Mouse (Mus musculus) kidney, adult 2 months (tissue): ENCODE measurements around the gene Nsun2. TPM values are rescaled to one million over a fixed set of nuclear protein-coding genes. Genes with fewer than 3 reads are reported as not detected.

Experiments used
- DNase-seq: peaks from one replicate; pipeline ENCODE4 v3.0.0; 2021
- H3K27ac ChIP-seq: fragments of 200-500 bp; 2 replicates; pipeline ENCODE4 v1.5.1; 2012; ENCODE audit warnings: low read depth, low read length, control low read depth, inconsistent platforms; ENCODE audit not compliant: insufficient read depth
- H3K27me3 ChIP-seq: fragments of 200-500 bp; replicated peaks from 2 replicates; pipeline ENCODE4 v1.6.1; 2012; ENCODE audit warnings: mild to moderate bottlenecking, moderate library complexity, low read length, inconsistent platforms; ENCODE audit not compliant: control insufficient read depth, insufficient read depth
- H3K36me3 ChIP-seq: fragments of 200-500 bp; 2 replicates; pipeline ENCODE4 v1.6.1; 2012; ENCODE audit warnings: mild to moderate bottlenecking, moderate library complexity, low read length, inconsistent platforms; ENCODE audit not compliant: control insufficient read depth, insufficient read depth
- H3K4me1 ChIP-seq: fragments of 200-500 bp; 2 replicates; pipeline ENCODE4 v1.6.1; 2011; ENCODE audit warnings: low read length; ENCODE audit not compliant: control insufficient read depth, insufficient read depth
- H3K4me3 ChIP-seq: fragments of 200-500 bp; 2 replicates; pipeline ENCODE4 v1.5.1; 2011; ENCODE audit warnings: mild to moderate bottlenecking, low read depth, low read length, control low read depth; ENCODE audit not compliant: insufficient read depth
- CTCF ChIP-seq: fragments of 200-500 bp; conservative IDR thresholded peaks from 2 replicates; pipeline ENCODE4 v1.5.1; 2011; ENCODE audit warnings: low read depth, mild to moderate bottlenecking, control low read depth, low read length, moderate library complexity, mixed read lengths; ENCODE audit not compliant: insufficient read depth, insufficient read length
- POLR2A ChIP-seq: fragments of 200-500 bp; IDR thresholded peaks from one replicate; pipeline ENCODE4 v1.6.1; 2011; ENCODE audit warnings: low read depth, low read length, control low read depth
- WGBS: fragments of 180-500 bp; shearing (Covaris S2); methylation state at CpG from one replicate; pipeline ENCODE4 v1.1.7; 2018; 5-methylcytosine and 5-hydroxymethylcytosine counted together
- polyA plus RNA-seq: library from polyadenylated mRNA; depleted of rRNA; stranded (reverse); fragments of >200 nt; gene quantifications from 2 replicates; pipeline ENCODE4 v1.2.3, GENCODE M21; 2012

Gene Nsun2
- polyA plus RNA-seq, 1 experiment = 47.9 TPM

DNA sequence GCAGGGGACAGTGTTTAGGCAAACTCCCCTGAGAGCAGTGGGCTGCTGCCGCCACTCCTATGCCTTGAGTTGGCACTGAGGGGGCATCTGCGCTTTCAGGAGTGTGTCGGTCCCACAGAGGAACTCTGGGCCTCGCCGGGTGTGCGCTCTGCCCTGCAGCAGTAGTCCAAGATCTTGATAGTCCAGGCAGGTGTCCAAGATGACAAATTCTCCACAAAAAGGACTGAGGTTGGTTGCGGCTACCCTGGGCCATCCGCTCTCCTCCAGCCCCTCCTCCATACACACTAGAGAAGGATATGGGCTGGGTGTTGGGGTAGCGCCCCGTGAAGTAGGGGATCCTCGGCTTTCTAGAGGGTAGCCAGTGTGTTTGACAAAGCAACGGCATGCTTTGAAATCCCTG is 10.0 kb downstream of the Nsun2 start:
- Histone ChIP-seq H3K36me3 (no peaks in the 10 kb centered on the region), H3K27ac (no peak overlapping the region), H3K27me3 (no peaks in the 10 kb centered on the region), H3K4me3 (no peak overlapping the region), H3K4me1 (no peaks in the 10 kb centered on the region)
- TF ChIP-seq POLR2A = no peak
- TF ChIP-seq CTCF = no peak
- 60% methylated on average over 12 of the region's 12 CpGs for WGBS
- no peak for DNase-seq

DNA sequence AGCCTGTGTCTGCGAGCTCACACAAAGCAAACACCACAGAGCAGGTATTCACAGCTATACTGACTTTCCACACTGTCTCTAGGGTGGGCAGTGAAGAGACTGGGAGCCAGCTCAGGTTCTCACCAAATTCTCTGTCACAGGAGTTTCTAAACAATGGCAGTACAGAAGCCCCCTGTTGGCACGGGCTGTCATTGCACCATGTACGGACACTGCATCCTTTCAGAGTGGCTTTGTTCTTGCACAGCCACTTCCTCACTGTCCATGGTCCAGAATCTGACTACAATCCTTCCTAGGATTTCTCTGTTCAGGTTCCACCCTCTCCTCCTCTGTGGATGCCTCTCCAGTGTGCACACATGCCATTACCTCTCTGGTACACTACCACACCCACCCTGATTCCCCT is 11.5 kb downstream of the Nsun2 start:
- H3K36me3 ChIP-seq = no peaks in the 10 kb centered on the region
- 38% methylated on average over 3 of the region's 3 CpGs for WGBS
- TF ChIP-seq POLR2A = no peak
- TF ChIP-seq CTCF = peak; percentile 61
- H3K4me1 ChIP-seq = no peaks in the 10 kb centered on the region
- H3K27ac ChIP-seq = no peak overlapping the region
- H3K27me3 ChIP-seq = no peaks in the 10 kb centered on the region
- no peak overlapping the region for H3K4me3 ChIP-seq
- peak; percentile 57 for DNase-seq

DNA sequence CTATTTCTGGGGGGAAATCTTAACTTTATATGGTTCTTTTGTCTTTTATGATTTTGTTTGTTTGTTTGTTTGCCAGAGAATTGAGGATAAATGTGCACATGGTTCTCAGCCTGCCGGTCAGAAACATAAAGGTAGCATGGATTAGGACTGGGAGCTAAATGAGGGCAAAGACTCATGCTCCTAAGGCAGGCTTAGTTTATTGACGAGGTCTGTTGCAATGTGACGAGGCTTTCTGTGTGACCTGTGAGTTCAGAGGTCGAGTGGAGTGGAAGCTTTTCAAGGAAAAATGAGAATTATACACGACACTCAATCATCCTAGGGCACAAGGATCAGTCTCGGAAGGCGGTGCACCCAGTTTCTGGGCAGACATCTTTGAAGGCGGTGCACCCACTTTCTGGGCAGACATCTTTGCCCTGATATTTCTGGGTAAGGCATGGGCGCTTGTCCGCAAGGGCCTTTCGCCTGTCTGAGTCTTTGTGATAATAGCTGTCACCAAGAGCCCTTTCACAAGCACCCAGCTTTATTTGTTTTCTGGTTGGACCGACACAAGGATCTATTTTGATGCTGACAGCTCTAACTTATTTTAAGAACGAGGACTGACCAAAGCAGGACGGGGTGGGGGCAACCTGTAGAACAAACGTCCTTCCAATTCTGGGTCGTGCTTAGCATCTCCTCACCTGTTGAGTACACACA is 14.1 kb downstream of the Nsun2 start:
- TF ChIP-seq POLR2A (no peak), CTCF (no peak)
- Histone ChIP-seq H3K4me3 (no peak overlapping the region), H3K4me1 (no peaks in the 10 kb centered on the region), H3K27me3 (no peaks in the 10 kb centered on the region), H3K36me3 (no peaks in the 10 kb centered on the region), H3K27ac (no peak overlapping the region)
- WGBS = 69% methylated on average over 16 of the region's 16 CpGs
- no peak for DNase-seq

DNA sequence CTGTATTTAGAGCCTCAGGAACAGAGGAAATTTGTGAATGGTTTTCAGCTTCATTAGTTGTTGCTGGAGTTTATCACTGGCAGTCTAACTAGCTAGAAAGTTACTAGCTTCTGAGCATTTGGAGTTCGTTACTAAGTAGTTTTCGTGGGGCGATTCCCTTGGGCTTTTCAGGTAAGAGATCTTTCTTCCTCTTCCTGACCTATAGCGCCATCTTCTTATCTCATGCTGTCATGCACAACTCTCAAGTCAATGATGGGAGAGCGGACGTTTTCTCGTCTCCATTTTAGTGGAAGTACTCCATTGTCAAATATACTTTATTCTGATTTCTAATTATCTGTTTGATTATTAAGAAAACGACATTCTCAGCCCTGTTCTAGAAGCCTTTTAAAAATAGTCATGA is 16.4 kb downstream of the Nsun2 start:
- Histone ChIP-seq H3K4me1 (no peaks in the 10 kb centered on the region), H3K36me3 (no peaks in the 10 kb centered on the region), H3K4me3 (no peak overlapping the region), H3K27ac (no peak overlapping the region), H3K27me3 (no peaks in the 10 kb centered on the region)
- TF ChIP-seq POLR2A (no peak), CTCF (no peak)
- no peak for DNase-seq
- 37% methylated on average over 8 of the region's 8 CpGs for WGBS

DNA sequence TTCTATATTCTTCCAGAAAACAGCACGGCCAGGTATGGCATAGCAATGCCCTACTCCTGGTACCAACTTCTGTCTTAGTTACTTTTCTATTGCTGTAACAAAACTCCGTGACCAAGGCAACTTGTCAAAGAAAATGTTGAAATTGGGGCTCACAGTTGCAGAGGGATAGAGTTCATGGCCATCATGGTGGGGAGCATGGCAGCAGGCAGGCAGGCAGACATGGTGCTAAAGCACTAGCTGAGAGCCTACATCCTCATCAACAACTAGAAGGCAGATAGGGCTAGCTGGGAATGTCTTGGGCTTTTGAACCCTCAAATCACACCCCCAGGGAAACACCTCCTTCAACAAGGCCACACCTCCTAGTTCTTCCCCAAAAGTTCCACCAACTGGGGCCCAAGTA is 17.3 kb downstream of the Nsun2 start:
- no peak overlapping the region for H3K4me3 ChIP-seq
- TF ChIP-seq CTCF (no peak), POLR2A (no peak)
- no peaks in the 10 kb centered on the region for H3K27me3 ChIP-seq
- no peaks in the 10 kb centered on the region for H3K4me1 ChIP-seq
- WGBS = 89% methylated on average over 2 of the region's 2 CpGs
- no peak overlapping the region for H3K27ac ChIP-seq
- no peak for DNase-seq
- H3K36me3 ChIP-seq = no peaks in the 10 kb centered on the region

DNA sequence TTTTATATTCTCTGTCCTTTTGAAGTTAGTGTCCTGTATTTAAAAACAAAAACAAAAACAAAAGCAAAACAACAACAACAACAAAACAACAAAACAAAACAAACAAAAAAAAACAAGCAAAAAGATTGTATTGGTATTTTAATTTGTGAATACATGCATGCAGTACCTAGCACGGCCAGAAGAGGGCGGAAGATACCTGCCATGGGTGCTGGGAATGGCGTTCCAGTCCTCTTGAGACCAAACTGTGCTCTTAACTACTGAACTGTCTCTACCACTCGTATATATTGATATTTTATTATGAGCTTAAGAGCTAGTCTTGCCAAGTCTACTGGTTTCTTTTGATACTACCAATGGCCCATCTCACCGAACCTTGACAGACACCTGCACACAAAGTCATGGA is 19.5 kb downstream of the Nsun2 start:
- TF ChIP-seq CTCF (peak; percentile 92), POLR2A (no peak)
- Histone ChIP-seq H3K4me3 (no peak overlapping the region), H3K4me1 (no peaks in the 10 kb centered on the region), H3K27ac (no peak overlapping the region), H3K36me3 (no peaks in the 10 kb centered on the region), H3K27me3 (no peaks in the 10 kb centered on the region)
- WGBS = 20% methylated on average over 5 of the region's 5 CpGs
- DNase-seq = no peak

DNA sequence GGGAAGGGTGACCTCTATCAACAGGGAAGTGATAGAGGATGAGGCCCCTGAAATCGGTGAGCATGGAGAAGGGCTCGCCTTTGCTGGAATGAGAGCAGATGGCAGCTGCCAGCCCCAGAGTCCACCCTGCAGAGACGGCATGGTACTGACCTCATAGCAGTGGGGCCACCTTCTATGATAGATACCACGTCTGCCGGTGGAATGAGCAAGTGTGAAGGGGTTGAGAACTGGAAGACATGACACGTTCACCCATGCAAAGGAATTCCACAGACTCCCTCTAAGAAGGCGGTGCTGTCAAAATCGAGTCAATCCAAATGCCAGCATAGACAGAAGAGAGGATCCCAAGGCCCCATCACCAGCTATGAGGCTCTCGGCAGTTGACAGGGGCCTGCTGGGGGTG is 20.7 kb downstream of the Nsun2 start:
- H3K4me3 ChIP-seq = no peak overlapping the region
- no peaks in the 10 kb centered on the region for H3K27me3 ChIP-seq
- H3K27ac ChIP-seq = no peak overlapping the region
- no peaks in the 10 kb centered on the region for H3K36me3 ChIP-seq
- H3K4me1 ChIP-seq = no peaks in the 10 kb centered on the region
- 73% methylated on average over 9 of the region's 9 CpGs for WGBS
- TF ChIP-seq CTCF (no peak), POLR2A (no peak)
- no peak for DNase-seq
